Mouse (Mus musculus): ENCODE measurements around the gene Il23a.

DNA sequence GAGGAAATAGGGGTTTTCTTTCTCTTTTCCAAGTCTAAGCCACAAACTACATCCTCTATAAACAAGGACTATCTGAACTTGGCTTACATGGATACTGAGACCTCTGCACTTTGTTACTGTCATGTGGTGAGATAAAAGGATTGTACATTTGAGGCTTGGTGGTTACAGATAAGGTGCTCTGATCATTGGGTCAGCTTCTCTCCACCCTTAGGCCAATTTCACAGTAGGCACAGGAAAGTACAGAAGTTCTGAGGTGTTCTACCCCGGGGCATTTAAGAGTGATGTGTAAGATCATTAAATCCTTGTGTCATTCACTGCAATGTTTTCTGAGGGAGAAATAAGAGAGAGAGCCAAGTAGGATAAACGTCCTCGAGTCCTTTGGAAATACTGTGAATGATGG, 38.0 kb upstream of the Il23a start:
- TF ChIP-seq CTCF (IDR thresholded peaks at IDR 0.05; ENCODE audit: borderline replicate concordance, insufficient read depth, low read length) = no peak
- no peak; the same call in 1 of the 2 replicates for TF ChIP-seq POLR2A (IDR thresholded peaks at IDR 0.05; ENCODE audit: low read depth, low read length)
